Mouse (Mus musculus) testis, adult 2 months (tissue): Measurements from ENCODE around the gene Yap1.

Experiments
- CTCF ChIP-seq: fragments of 200-500 bp; IDR thresholded peaks from 2 replicates; pipeline ENCODE4 v1.5.1; 2012; ENCODE audit warnings: low read depth, mild to moderate bottlenecking, inconsistent platforms, low read length, moderate library complexity; ENCODE audit not compliant: control insufficient read depth, insufficient read depth, insufficient replicate concordance
- POLR2A ChIP-seq: fragments of 200-500 bp; IDR thresholded peaks from 2 replicates; pipeline ENCODE4 v1.6.1; 2012; ENCODE audit warnings: low read depth, mild to moderate bottlenecking, inconsistent platforms, low read length, moderate library complexity; ENCODE audit not compliant: control insufficient read depth

GRCm38 (mm10) chr9:7914487-7914886 lies 89.9 kb downstream of the Yap1 start:
- TF ChIP-seq CTCF: no peak
- TF ChIP-seq POLR2A: no peak
